Mouse (Mus musculus) central nervous system, embryonic 14 days (tissue): Measurements from ENCODE around the gene Ctrl. TPM values are rescaled to one million over a fixed set of nuclear protein-coding genes. Genes with fewer than 3 reads are reported as not detected.

Experiments
- polyA plus RNA-seq: library from polyadenylated mRNA; depleted of rRNA; stranded (reverse); fragments of >200 nt; gene quantifications from 2 replicates; pipeline ENCODE4 v1.2.3, GENCODE M21; 2012; rRNA removed

The Ctrl gene
- 6.8 and 7.4 TPM in 2 replicates for polyA plus RNA-seq

GRCm38 (mm10) chr8:105933762-105934161 lies at the start of gene Ctrl:
TSS of gene Ctrl (minus strand) at chr8:105933862.

GRCm38 (mm10) chr8:105979325-105979724 lies 45.7 kb upstream of the Ctrl start, which contains the start of gene Dpep3:
TSS of gene Dpep3 (minus strand) at chr8:105979429.

GRCm38 (mm10) chr8:105965905-105966341 lies 32.3 kb upstream of the Ctrl start, which contains the start of gene Slc12a4:
TSS of gene Slc12a4 (minus strand) at chr8:105966097.

DNA sequence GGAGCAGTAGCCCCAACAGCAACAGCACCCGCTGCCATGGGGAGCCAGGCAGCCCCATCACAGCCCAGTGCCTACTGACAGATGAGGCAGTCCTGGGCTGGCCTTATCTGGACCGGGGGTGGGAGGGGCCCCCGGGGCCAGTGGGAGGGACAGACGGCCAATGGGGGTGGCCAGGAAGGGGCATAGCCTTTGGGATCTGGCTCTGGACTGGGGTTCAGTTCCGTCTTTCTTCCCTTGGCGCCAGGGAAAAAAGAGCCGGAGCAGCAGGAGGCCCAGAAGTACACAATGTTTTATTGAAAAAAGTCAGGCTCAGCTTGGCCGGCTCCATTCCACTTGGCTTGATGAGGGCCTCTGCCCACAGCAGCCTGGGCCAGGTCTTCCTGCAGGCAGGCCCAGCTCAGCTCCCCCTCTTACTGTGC lies 9.7 kb upstream of the Ctrl start, which contains the start of gene Lcat:
TSS of gene Lcat (minus strand) at position 62 of the 419 bp plus-strand sequence.

GRCm38 (mm10) chr8:105938306-105938669 lies 4.6 kb upstream of the Ctrl start, which contains the start of gene Psmb10:
TSS of gene Psmb10 (minus strand) at chr8:105938444.

GRCm38 (mm10) chr8:105900180-105900940 lies 33.3 kb downstream of the Ctrl start, which contains the start of gene Pskh1:
TSS of gene Pskh1 (plus strand) at chr8:105900441.

DNA sequence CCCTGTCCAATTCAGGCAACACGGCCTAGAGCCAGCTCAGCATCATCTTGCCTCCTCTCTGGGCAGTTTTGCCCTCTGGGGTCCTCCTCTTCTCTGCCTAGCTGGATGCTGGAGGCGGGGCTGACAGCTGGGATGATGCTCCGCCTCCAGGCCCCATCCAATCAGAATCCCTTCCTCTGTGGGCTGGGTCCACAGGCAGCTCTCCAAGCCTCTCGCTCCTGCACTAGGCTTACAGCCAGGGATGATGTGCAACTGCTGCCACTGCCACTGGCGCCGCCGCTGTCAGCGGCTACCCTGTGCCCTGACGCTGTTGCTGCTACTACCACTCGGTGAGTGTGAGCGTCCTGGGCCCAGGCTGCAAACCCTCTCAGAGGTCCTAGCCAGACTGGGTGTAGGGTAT lies 40.3 kb downstream of the Ctrl start, which contains the start of gene Nrn1l:
TSS of gene Nrn1l (plus strand) at position 229 of the 400 bp plus-strand sequence.

Other genes starting within 250 kb of the Ctrl start
- gene Carmil2, start 247.6 kb downstream of the Ctrl start, polyA plus RNA-seq = 14.9 and 17.0 TPM in 2 replicates
- gene Acd, start 232.8 kb downstream of the Ctrl start, polyA plus RNA-seq = 63.0 and 63.9 TPM in 2 replicates
- gene Pard6a, start 232.7 kb downstream of the Ctrl start, polyA plus RNA-seq = 39.2 and 42.0 TPM in 2 replicates
- gene 4933405L10Rik, start 226.2 kb downstream of the Ctrl start, polyA plus RNA-seq = 0.07 and 0.14 TPM in 2 replicates
- gene Enkd1, start 225.7 kb downstream of the Ctrl start, polyA plus RNA-seq = 30.9 and 31.2 TPM in 2 replicates
- gene Gfod2, start 175.2 kb downstream of the Ctrl start, polyA plus RNA-seq = 51.1 and 52.5 TPM in 2 replicates
- gene Ranbp10, start 106.5 kb downstream of the Ctrl start, polyA plus RNA-seq = 33.4 and 35.4 TPM in 2 replicates
- 0.51 and 0.74 TPM in 2 replicates for gene Tsnaxip1, start 106.1 kb downstream of the Ctrl start, polyA plus RNA-seq
- gene Cenpt, start 80.6 kb downstream of the Ctrl start, polyA plus RNA-seq = 101 and 102 TPM in 2 replicates
- gene Thap11, start 78.7 kb downstream of the Ctrl start, polyA plus RNA-seq = 59.7 and 67.0 TPM in 2 replicates
- 236 and 293 TPM in 2 replicates for gene Nutf2, start 73.3 kb downstream of the Ctrl start, polyA plus RNA-seq
- gene Edc4, start 53.0 kb downstream of the Ctrl start, polyA plus RNA-seq = 76.2 and 83.8 TPM in 2 replicates
- 1.2 and 1.3 TPM in 2 replicates for gene Nrn1l, start 40.3 kb downstream of the Ctrl start, polyA plus RNA-seq
- 19.6 and 25.0 TPM in 2 replicates for gene Pskh1, start 33.4 kb downstream of the Ctrl start, polyA plus RNA-seq
- 47.3 and 56.2 TPM in 2 replicates for gene Psmb10, start 4.6 kb upstream of the Ctrl start, polyA plus RNA-seq
- 2.5 and 4.5 TPM in 2 replicates for gene Lcat, start 9.5 kb upstream of the Ctrl start, polyA plus RNA-seq
- gene Slc12a4, start 32.2 kb upstream of the Ctrl start, polyA plus RNA-seq = 15.2 and 30.7 TPM in 2 replicates
- gene Dpep3, start 45.6 kb upstream of the Ctrl start, polyA plus RNA-seq = not detected in 2 replicates
- gene Dus2, start 57.5 kb upstream of the Ctrl start, polyA plus RNA-seq = 21.1 and 25.0 TPM in 2 replicates
- gene Dpep2nb, start 72.1 kb upstream of the Ctrl start, polyA plus RNA-seq = not detected in 2 replicates
- 13.3 and 13.7 TPM in 2 replicates for gene Ddx28, start 78.0 kb upstream of the Ctrl start, polyA plus RNA-seq
- 11.4 and 13.4 TPM in 2 replicates for gene Nfatc3, start 125.0 kb upstream of the Ctrl start, polyA plus RNA-seq
- gene Esrp2, start 203.1 kb upstream of the Ctrl start, polyA plus RNA-seq = 0.27 and 4.7 TPM in 2 replicates
- gene Pla2g15, start 216.5 kb upstream of the Ctrl start, polyA plus RNA-seq = 12.7 and 15.6 TPM in 2 replicates
- 50.0 and 55.4 TPM in 2 replicates for gene Slc7a6, start 235.0 kb upstream of the Ctrl start, polyA plus RNA-seq